Mouse (Mus musculus): ENCODE results near the gene Tango6. TPM values are rescaled to one million over a fixed set of nuclear protein-coding genes. Genes with fewer than 3 reads are reported as not detected.
"Not testable (repeated sequence)": the region's sequence is repeated elsewhere in the genome, so short reads cannot be mapped to it uniquely, and the experiment has no call there.

The Tango6 gene
- polyA plus RNA-seq, 1 experiment from 2014 or later: 12.9 TPM

DNA sequence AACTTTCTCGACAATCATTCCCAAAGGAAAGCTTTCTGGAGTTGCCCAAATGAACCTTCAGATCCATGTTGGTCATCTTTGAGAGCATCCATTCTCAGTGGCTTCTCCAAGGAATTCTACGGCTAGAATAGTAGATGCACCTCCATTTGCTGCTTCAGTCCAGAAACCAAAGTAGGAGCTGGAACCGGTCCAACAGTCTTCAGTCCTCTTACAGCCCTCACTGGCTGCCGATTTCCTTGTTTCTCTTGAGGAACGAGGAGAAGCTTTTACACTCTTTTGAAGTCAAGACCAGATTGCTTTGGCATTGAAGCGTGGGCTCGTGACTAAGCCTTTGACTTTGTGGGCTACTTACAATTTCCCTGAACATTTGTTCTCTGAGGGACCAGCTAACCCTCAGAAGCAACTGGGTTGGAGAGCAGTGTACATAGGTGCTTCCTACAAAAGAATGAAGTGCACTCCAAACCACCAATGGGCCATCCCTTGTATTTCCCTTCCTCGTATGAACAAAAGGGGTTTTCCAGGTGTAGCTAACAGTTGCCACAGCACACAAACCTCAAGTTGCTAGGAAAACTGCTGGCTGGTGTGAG, 197.3 kb downstream of the Tango6 start:
- no peak overlapping the region for H3K27ac ChIP-seq
- H3K27me3 ChIP-seq (ENCODE audit: insufficient read depth, poor library complexity, severe bottlenecking): no peaks in the 10 kb centered on the region
- H3K4me3 ChIP-seq: no peak overlapping the region
- no peaks in the 10 kb centered on the region for H3K9me3 ChIP-seq
- 94% methylated on average over 8 of the region's 8 CpGs for WGBS
- DNase-seq (ENCODE audit: low spot score): no peak
- H3K4me1 ChIP-seq (replicated peaks): no peaks in the 10 kb centered on the region
- peaks cover 100% of the 10 kb centered on the region for H3K36me3 ChIP-seq

DNA sequence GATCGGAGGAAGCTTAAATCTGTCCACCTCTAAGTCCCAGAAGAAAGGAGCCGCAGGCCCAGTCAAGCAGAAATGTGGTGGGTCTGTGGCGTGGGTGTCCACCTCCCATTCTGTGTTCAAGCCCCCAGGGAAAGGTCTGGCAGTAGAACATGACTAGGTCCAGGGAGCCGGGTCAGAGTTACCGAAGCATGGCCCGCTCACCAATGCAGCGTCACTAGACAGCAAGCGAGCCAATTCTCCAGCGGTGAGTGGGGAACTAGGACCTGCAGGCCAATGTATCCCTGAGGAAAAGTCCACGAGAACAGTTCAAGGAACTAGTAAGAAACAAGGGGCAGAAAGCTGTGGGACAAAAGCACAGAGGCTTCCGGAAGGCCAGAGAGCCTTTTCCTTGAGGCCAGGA, 201.2 kb downstream of the Tango6 start:
- 94% methylated on average over 11 of the region's 11 CpGs for WGBS
- not testable (repeated sequence) for H3K27me3 ChIP-seq (ENCODE audit: insufficient read depth, poor library complexity, severe bottlenecking); H3K9me3 ChIP-seq; H3K4me1 ChIP-seq (replicated peaks); DNase-seq (ENCODE audit: low spot score); H3K4me3 ChIP-seq; H3K27ac ChIP-seq
- H3K36me3 ChIP-seq: peaks cover 84% of the 10 kb centered on the region

DNA sequence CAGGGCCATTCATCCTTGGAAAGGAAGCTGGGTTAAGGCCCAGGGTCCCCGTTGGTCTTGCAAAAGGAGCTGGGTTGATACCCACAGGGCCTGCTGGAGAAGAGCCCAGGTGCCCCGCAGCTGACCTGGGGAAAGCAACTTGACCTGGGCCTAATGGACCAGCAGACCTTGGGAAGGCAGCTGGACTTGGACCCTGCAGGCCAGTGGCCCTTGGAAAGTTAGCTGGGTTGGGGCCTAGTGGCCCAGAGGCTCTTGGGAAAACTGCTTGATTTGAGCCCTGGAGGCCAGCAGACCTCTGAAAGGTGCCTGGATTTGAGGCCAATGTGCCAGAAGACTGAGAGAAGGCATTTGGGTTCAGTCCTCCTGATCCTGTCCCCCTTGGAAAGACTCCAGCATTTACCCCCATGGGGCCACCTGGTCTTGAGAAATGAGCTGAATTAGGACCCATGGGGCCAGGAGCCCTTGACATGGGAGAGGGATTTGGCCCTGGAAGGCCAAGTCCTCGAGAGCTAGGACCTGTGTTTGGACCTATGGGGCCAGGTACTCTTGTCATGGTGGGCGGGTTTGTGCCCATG, 202.0 kb downstream of the Tango6 start:
- WGBS: 91% methylated on average over 4 of the region's 4 CpGs

DNA sequence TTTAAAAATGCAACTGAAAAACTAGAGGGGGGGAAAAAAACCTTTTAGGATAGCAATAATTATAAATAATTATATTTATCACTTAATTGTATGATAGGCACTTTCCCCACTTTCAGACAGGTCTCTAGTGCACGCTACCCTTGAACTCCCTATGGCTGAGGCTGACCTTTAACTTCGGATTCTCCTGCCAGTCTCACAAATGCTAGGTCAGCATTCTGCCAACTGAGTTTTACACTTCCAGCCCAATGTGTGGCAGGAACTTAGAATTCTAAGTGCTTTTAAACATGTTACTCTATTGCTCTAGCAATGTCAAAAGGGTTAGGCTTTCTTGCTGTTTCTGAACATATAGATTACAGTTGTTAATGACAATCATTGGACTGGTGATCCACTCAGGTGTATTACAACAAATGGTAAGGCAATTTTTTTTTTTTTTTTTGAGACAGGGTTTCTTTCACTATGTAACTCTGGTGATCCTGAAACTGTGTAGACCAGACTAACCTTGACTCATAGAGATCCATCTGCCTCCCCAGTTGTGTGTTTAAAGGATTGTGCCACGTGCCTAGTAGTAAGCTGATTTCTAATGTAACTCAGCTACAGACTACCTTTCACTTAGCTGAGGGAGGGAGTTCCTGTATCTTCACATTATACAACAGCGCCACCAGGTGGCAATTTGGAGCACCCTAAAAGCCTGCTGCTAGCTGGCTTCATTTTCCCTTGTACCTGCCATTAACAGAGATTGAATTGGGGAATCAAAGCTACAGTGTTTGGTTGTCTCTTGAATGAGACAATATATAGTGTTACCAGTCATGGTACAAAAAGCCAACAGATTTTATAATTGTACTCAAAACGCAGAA, 204.7 kb downstream of the Tango6 start:
- DNase-seq (ENCODE audit: low spot score): peak; percentile 68
- H3K4me1 ChIP-seq (replicated peaks): peaks cover 20% of the 10 kb centered on the region
- H3K27ac ChIP-seq: no peak overlapping the region
- 54% methylated on average over 5 of the region's 5 CpGs for WGBS
- H3K9me3 ChIP-seq: no peaks in the 10 kb centered on the region
- H3K27me3 ChIP-seq (ENCODE audit: insufficient read depth, poor library complexity, severe bottlenecking): no peaks in the 10 kb centered on the region
- H3K4me3 ChIP-seq: no peak overlapping the region
- H3K36me3 ChIP-seq: peaks cover 54% of the 10 kb centered on the region

More for the DNA sequence above, 202.0 kb downstream of the Tango6 start:
- not testable (repeated sequence) for H3K27me3 ChIP-seq (ENCODE audit: insufficient read depth, poor library complexity, severe bottlenecking); H3K9me3 ChIP-seq; H3K4me1 ChIP-seq (replicated peaks); H3K27ac ChIP-seq; H3K4me3 ChIP-seq; DNase-seq (ENCODE audit: low spot score)
- H3K36me3 ChIP-seq: peaks cover 76% of the 10 kb centered on the region

DNA sequence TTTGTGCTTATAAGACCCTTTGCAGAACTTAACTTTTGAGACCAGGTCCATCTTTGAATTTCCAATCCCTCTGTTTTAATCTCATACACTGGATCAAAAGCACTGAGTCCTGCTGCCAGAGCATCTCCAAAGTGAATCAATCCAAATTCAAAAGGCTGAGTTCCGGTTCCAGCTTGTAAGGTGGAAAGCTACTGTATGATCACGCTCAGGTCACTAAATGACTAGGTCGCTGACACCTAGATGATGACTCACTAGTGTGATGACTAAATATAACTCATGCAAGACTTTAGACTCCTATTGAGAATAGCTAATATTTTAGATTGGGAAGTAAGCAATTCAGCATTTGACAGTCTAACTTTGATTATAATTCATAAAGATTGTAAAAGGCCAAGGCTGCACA, 205.9 kb downstream of the Tango6 start:
- Histone ChIP-seq H3K4me3 (no peak overlapping the region), H3K27ac (no peak overlapping the region), H3K9me3 (no peaks in the 10 kb centered on the region), H3K27me3 (ENCODE audit: insufficient read depth, poor library complexity, severe bottlenecking) (no peaks in the 10 kb centered on the region), H3K36me3 (peaks cover 42% of the 10 kb centered on the region), H3K4me1 (replicated peaks) (peaks cover 24% of the 10 kb centered on the region)
- no peak for DNase-seq (ENCODE audit: low spot score)
- WGBS: 94% methylated on average over 3 of the region's 3 CpGs

DNA sequence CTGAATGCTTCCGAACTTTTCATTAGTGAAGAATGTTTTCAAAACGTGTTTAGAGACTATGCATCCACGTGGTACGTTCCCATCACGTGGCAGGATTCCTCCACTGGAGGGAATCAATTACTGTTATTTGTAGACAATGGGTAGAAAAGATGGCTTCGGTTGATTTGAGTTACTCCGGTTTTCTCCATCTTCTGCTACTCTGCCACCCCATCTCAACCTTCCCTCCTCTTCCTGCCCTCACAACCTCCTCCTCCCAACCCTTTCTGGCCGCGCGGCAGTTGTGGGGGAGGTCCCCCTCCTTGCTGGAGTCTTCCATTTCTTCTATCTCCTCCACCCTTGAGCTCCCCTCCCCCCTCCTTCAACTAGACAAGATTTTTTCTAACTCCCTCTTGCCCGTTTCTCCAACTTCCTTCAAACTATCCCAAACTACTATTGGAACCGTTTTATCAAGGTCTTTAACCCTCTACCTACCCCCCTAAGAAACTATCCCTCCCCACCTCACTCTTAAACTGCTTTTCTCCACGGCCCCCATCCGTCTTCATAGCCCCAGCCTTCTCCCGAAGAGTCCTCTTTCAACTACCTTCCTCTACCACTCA, 209.4 kb downstream of the Tango6 start:
- Histone ChIP-seq H3K4me1 (replicated peaks) (peaks cover 33% of the 10 kb centered on the region), H3K36me3 (peaks cover 33% of the 10 kb centered on the region), H3K9me3 (no peaks in the 10 kb centered on the region), H3K27me3 (ENCODE audit: insufficient read depth, poor library complexity, severe bottlenecking) (no peaks in the 10 kb centered on the region), H3K27ac (peak overlapping the region; percentile 100), H3K4me3 (peak overlapping the region; percentile 97)
- DNase-seq (ENCODE audit: low spot score): peak; percentile 64
- under 1% methylated on average over 15 of the region's 15 CpGs for WGBS

DNA sequence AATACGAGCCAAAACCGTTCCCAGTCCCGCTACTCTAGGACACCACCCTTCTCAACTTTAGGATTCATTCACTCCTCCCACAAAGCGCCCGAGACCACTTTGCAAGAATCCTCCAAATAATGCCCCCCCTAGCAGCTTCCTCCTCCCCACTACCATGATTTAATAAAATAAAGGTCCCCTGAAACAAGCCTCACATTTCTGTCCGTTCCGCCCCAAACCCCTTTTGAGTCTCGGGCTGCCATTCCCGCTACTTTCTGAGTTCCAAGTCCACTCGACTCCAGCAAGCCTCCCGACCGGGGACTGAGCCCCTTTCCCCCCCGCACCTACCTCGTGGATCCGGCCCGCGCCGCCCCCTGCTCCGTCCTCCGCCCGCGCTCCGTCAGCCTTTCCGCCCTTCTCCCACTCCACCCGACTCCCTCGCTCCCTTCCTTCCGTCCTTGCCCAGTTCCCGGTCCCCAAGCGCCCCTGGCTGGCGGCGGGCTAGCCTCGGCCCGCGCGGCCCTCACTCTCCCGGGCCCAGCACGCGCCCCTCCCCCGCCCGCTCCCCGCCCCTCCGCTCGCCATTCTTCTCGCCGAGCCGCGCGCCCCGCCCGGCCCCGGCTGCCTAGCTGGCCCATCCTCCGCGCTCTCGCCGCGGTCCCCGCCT, 210.1 kb downstream of the Tango6 start:
- peak overlapping the region; percentile 97 for H3K4me3 ChIP-seq
- no peaks in the 10 kb centered on the region for H3K27me3 ChIP-seq (ENCODE audit: insufficient read depth, poor library complexity, severe bottlenecking)
- peaks cover 38% of the 10 kb centered on the region for H3K36me3 ChIP-seq
- under 1% methylated on average over 57 of the region's 57 CpGs for WGBS
- peaks cover 33% of the 10 kb centered on the region for H3K4me1 ChIP-seq (replicated peaks)
- DNase-seq (ENCODE audit: low spot score): peak; percentile 78
- H3K27ac ChIP-seq: peak overlapping the region; percentile 100
- H3K9me3 ChIP-seq: no peaks in the 10 kb centered on the region

DNA sequence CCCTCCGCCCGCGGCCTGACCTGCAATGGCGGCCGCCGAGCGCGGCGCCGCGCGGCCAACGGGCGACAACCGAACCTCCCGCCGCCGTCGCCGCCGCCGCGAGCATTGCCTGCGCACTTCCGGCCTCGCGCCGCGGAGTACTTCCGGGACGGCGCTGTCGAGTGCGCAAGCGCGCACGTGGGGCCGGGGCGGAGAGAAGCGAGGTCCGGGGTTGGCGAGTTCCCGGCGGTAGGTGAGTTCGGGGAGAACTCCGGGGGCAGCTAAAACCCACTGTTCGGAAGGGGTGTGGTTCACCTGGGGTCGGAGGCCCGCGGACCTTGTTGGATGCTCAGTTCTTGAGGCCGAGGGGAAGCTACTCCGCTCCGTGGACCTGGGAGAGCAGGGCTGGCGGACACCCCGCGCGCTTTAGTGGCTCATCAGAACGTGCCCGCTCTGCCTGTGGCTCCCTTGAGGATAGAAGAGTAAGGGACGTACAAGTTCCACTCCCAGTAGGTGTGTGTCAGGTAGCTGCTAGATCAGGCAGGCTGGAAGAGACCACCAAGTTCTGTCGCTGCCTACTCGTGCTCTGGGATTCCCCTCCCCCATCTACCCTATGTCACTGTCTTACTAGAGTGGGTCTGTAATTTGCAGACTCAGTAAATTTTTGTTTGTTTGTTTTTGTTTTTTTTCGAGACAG, 210.8 kb downstream of the Tango6 start, which contains the start of gene Utp4:
TSS of gene Utp4 (plus strand) at position 156 of the 676 bp plus-strand sequence.
- Histone ChIP-seq H3K27me3 (ENCODE audit: insufficient read depth, poor library complexity, severe bottlenecking) (no peaks in the 10 kb centered on the region), H3K36me3 (peaks cover 45% of the 10 kb centered on the region), H3K4me1 (replicated peaks) (peaks cover 33% of the 10 kb centered on the region), H3K4me3 (peak within 1 kb of the TSS; percentile 97), H3K27ac (peak within 1 kb of the TSS; percentile 100), H3K9me3 (no peaks in the 10 kb centered on the region)
- DNase-seq (ENCODE audit: low spot score): peak; percentile 88
- under 1% methylated on average over 63 of the region's 63 CpGs for WGBS

DNA sequence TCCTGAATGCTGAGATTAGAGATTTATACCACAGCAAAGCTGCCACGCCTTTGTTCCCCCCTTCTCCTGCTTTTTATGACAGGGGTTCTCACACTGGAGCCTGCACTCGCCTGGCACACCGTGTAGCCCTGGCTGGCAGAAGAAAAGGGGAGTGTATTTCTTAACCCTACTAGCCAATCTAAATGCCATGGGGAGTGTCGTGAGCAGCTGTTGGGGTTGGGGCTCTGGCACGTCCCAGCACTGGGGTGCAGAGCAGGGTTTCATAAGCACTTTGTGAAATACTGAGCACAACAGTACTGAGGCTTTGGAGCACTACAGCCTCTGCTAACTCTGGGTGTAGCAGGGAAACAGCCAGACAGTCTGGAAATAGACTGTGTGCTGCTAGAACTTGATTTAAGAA, 216.6 kb downstream of the Tango6 start:
- no peak for DNase-seq (ENCODE audit: low spot score)
- Histone ChIP-seq H3K9me3 (no peaks in the 10 kb centered on the region), H3K27me3 (ENCODE audit: insufficient read depth, poor library complexity, severe bottlenecking) (no peaks in the 10 kb centered on the region), H3K36me3 (peaks cover 99% of the 10 kb centered on the region), H3K4me3 (no peak overlapping the region), H3K27ac (no peak overlapping the region), H3K4me1 (replicated peaks) (peaks cover 3% of the 10 kb centered on the region; the same call in 1 of the 2 replicates)
- WGBS: 94% methylated on average over 5 of the region's 5 CpGs

Other genes starting within 250 kb of the Tango6 start
- gene 6030452D12Rik, start 182.5 kb upstream of the Tango6 start, polyA plus RNA-seq (2016; fragmentation: Nextera tagmentation; extraction: Ambion mirVana): not detected in 2 replicates
- gene Cdh3, start 172.2 kb upstream of the Tango6 start, polyA plus RNA-seq (2016; fragmentation: Nextera tagmentation; extraction: Ambion mirVana): 8.2 and 11.3 TPM in 2 replicates
- gene Gm10073, start 109.6 kb upstream of the Tango6 start, polyA plus RNA-seq (2016; fragmentation: Nextera tagmentation; extraction: Ambion mirVana): 6.2 and 8.0 TPM in 2 replicates
- gene Cdh1, start 79.7 kb upstream of the Tango6 start, polyA plus RNA-seq (2016; fragmentation: Nextera tagmentation; extraction: Ambion mirVana): 9.0 and 10.5 TPM in 2 replicates
- 0.04 and 0.13 TPM in 2 replicates for gene Has3, start 187.2 kb downstream of the Tango6 start, polyA plus RNA-seq (2016; fragmentation: Nextera tagmentation; extraction: Ambion mirVana)
- gene Utp4, start 210.6 kb downstream of the Tango6 start, polyA plus RNA-seq (2016; fragmentation: Nextera tagmentation; extraction: Ambion mirVana): 58.3 and 85.0 TPM in 2 replicates